Mouse (Mus musculus) CH12.LX (cell line): ENCODE data around the gene Ascl1. TPM values are rescaled to one million over a fixed set of nuclear protein-coding genes. Genes with fewer than 3 reads are reported as not detected.

Source experiments
- DNase-seq: peaks from one replicate; pipeline ENCODE4 v3.0.0-alpha.2; 2013; ENCODE audit errors: extremely low read depth
- H3K27ac ChIP-seq: 2 replicates; pipeline ENCODE4 v1.5.1; 2012; ENCODE audit warnings: low read depth, mild to moderate bottlenecking, control low read depth, moderate library complexity; ENCODE audit not compliant: insufficient read depth
- H3K27me3 ChIP-seq: replicated peaks from 2 replicates; pipeline ENCODE3; 2012; ENCODE audit warnings: inconsistent platforms
- H3K36me3 ChIP-seq, 2 experiments: replicated peaks in 1 of 2; 2 replicates each; pipeline versions ENCODE3 to v1.6.1; 2012; ENCODE audit warnings: inconsistent platforms in 1 of 2, low read length in 1 of 2, mild to moderate bottlenecking in 1 of 2, mixed read lengths in 1 of 2, moderate library complexity in 1 of 2; ENCODE audit not compliant: control insufficient read depth in 1 of 2, insufficient read depth in 1 of 2
- H3K4me1 ChIP-seq, 2 experiments: 2 replicates each; pipeline ENCODE4 v1.6.1; 2012; ENCODE audit warnings: inconsistent platforms in 1 of 2, moderate library complexity in 1 of 2; ENCODE audit not compliant: insufficient read depth in 2 of 2, control insufficient read depth in 1 of 2
- H3K4me2 ChIP-seq: 2 replicates; pipeline ENCODE4 v1.6.1; 2012; ENCODE audit warnings: low read depth, mild to moderate bottlenecking, control low read depth; ENCODE audit not compliant: poor library complexity, insufficient read depth, severe bottlenecking
- H3K4me3 ChIP-seq, 3 experiments: fragments of 150-350 bp in 1 of 3; sonication (generic) in 1 of 3; replicated peaks in 1 of 3; 2 replicates each; pipeline versions ENCODE3 to v1.5.1; 2011 to 2012; ENCODE audit warnings: low read depth in 2 of 3, low read length in 2 of 3, mild to moderate bottlenecking in 2 of 3, moderate library complexity in 2 of 3, control low read depth in 1 of 3, improper control_type of control experiment in 1 of 3, inconsistent platforms in 1 of 3, mixed read lengths in 1 of 3; ENCODE audit not compliant: poor library complexity in 1 of 3
- H3K79me2 ChIP-seq: replicated peaks from 2 replicates; pipeline ENCODE4 v1.6.1; 2012; ENCODE audit warnings: mild to moderate bottlenecking, moderate library complexity; ENCODE audit not compliant: control insufficient read depth, poor library complexity, insufficient read depth, severe bottlenecking; ENCODE audit errors: extremely low read depth
- H3K9ac ChIP-seq: 2 replicates; pipeline ENCODE4 v1.6.1; 2012; ENCODE audit warnings: low read depth, mild to moderate bottlenecking, control low read depth, moderate library complexity; ENCODE audit not compliant: insufficient read depth
- H3K9me3 ChIP-seq: replicated peaks from 2 replicates; pipeline ENCODE3; 2012; ENCODE audit warnings: low read length, inconsistent platforms, mixed read lengths
- BHLHE40 ChIP-seq: IDR thresholded peaks from 2 replicates; pipeline ENCODE4 v1.6.1; 2011; ENCODE audit warnings: mild to moderate bottlenecking, low read depth, low read length, improper control_type of control experiment
- CHD2 ChIP-seq: IDR thresholded peaks from 2 replicates; pipeline ENCODE4 v1.6.1; 2011; ENCODE audit warnings: low read length, improper control_type of control experiment
- ELF1 ChIP-seq: IDR thresholded peaks from 2 replicates; pipeline ENCODE4 v1.6.1; 2014; ENCODE audit warnings: low read depth, mild to moderate bottlenecking, inconsistent platforms, low read length, improper control_type of control experiment
- EP300 ChIP-seq: IDR thresholded peaks from 2 replicates; pipeline ENCODE4 v1.6.1; 2011; ENCODE audit warnings: low read length, improper control_type of control experiment
- GABPA ChIP-seq: IDR thresholded peaks from 2 replicates; pipeline ENCODE4 v1.6.1; 2012; ENCODE audit warnings: low read depth, low read length, improper control_type of control experiment, inconsistent platforms; ENCODE audit not compliant: insufficient replicate concordance
- IRF4 ChIP-seq: IDR thresholded peaks from 2 replicates; pipeline ENCODE4 v1.6.1; 2014; ENCODE audit warnings: low read depth, mild to moderate bottlenecking, inconsistent platforms, low read length, improper control_type of control experiment
- JUND ChIP-seq: conservative IDR thresholded peaks from 2 replicates; pipeline ENCODE4 v1.6.1; 2011; ENCODE audit warnings: low read depth, low read length, improper control_type of control experiment
- KAT2A ChIP-seq: IDR thresholded peaks from 2 replicates; pipeline ENCODE4 v1.6.1; 2012; ENCODE audit warnings: low read length, improper control_type of control experiment, inconsistent platforms; ENCODE audit not compliant: insufficient replicate concordance
- MAFK ChIP-seq: IDR thresholded peaks from 2 replicates; pipeline ENCODE4 v1.6.1; 2011; ENCODE audit warnings: low read length, improper control_type of control experiment; ENCODE audit not compliant: insufficient replicate concordance
- MAZ ChIP-seq: IDR thresholded peaks from 2 replicates; pipeline ENCODE4 v1.6.1; 2012; ENCODE audit warnings: low read depth, mild to moderate bottlenecking, inconsistent platforms, low read length, improper control_type of control experiment, moderate library complexity
- MEF2A ChIP-seq: IDR thresholded peaks from 2 replicates; pipeline ENCODE4 v1.6.1; 2014; ENCODE audit warnings: low read depth, mild to moderate bottlenecking, inconsistent platforms, low read length, improper control_type of control experiment, borderline replicate concordance
- NRF1 ChIP-seq: IDR thresholded peaks from 2 replicates; pipeline ENCODE4 v1.6.1; 2014; ENCODE audit warnings: low read depth, mild to moderate bottlenecking, inconsistent platforms, low read length, improper control_type of control experiment, moderate library complexity
- PAX5 ChIP-seq: IDR thresholded peaks from 2 replicates; pipeline ENCODE4 v1.6.1; 2012; ENCODE audit warnings: low read length, inconsistent platforms, mixed read lengths
- POLR2AphosphoS2 ChIP-seq: IDR thresholded peaks from 2 replicates; pipeline ENCODE4 v1.6.1; 2011; ENCODE audit warnings: low read depth, low read length, improper control_type of control experiment
- RAD21 ChIP-seq: IDR thresholded peaks from 2 replicates; pipeline ENCODE4 v1.6.1; 2011; ENCODE audit warnings: low read depth, mild to moderate bottlenecking, low read length, improper control_type of control experiment, moderate library complexity
- RCOR1 ChIP-seq: conservative IDR thresholded peaks from 2 replicates; pipeline ENCODE4 v1.6.1; 2012; ENCODE audit warnings: low read depth, mild to moderate bottlenecking, inconsistent platforms, low read length, improper control_type of control experiment
- SMC3 ChIP-seq: IDR thresholded peaks from 2 replicates; pipeline ENCODE4 v1.6.1; 2011; ENCODE audit warnings: low read depth, low read length, improper control_type of control experiment
- TBP ChIP-seq: conservative IDR thresholded peaks from 2 replicates; pipeline ENCODE4 v1.6.1; 2011; ENCODE audit warnings: low read depth, low read length, improper control_type of control experiment
- UBTF ChIP-seq: IDR thresholded peaks from 2 replicates; pipeline ENCODE4 v1.6.1; 2012; ENCODE audit warnings: low read depth, mild to moderate bottlenecking, inconsistent platforms, low read length, improper control_type of control experiment, moderate library complexity
- USF2 ChIP-seq: conservative IDR thresholded peaks from 2 replicates; pipeline ENCODE4 v1.6.1; 2011; ENCODE audit warnings: low read depth, low read length, improper control_type of control experiment
- ZKSCAN1 ChIP-seq: IDR thresholded peaks from 2 replicates; pipeline ENCODE4 v1.6.1; 2012; ENCODE audit warnings: low read depth, inconsistent platforms, low read length, improper control_type of control experiment, borderline replicate concordance
- ZMIZ1 ChIP-seq: IDR thresholded peaks from 2 replicates; pipeline ENCODE4 v1.6.1; 2012; ENCODE audit warnings: low read depth, mild to moderate bottlenecking, inconsistent platforms, low read length, improper control_type of control experiment
- dilution Hi-C: fragments of 300-500 bp; cut with MboI; formaldehyde crosslinking; loops from 2 replicates; pipeline ENCODE4 v1.14.3; 2020; ENCODE audit warnings: low sequenced_read_pairs; ENCODE audit not compliant: extremely low pct_unique_long_range_greater_than_20kb, extremely low pct_ligation_motif_present
- in situ Hi-C: fragments of 300-500 bp; cut with MboI; formaldehyde crosslinking; loops from 3 replicates; pipeline ENCODE4 v1.14.3; 2019; ENCODE audit warnings: low sequenced_read_pairs, low pct_ligation_motif_present, low pct_unique_long_range_greater_than_20kb, mixed read lengths
- polyA plus RNA-seq: library from polyadenylated mRNA; unstranded; fragments of >175 nt; gene quantifications from 2 replicates; pipeline ENCODE4 v1.2.1, GENCODE M21; 2012; ENCODE audit warnings: low read depth; ENCODE audit not compliant: insufficient read length
- total RNA-seq, 2 experiments: library from RNA; depleted of rRNA; stranded (reverse); fragments of 300-350 nt in 1 of 2; fragments of >200 nt in 1 of 2; gene quantifications; 2 replicates each; pipeline ENCODE4 v1.2.3; 2012 to 2014

Ascl1 gene
- total and polyA plus RNA-seq, 3 experiments = not detected

- no peaks in the 10 kb centered on the region for H3K27me3 ChIP-seq
- dilution Hi-C loops = no loop called here
These were observed 554 bp downstream of the Ascl1 start for GRCm38 (mm10) chr10:87492661-87493551.

GRCm38 (mm10) chr10:87492332-87492660, 1.2 kb downstream of the Ascl1 start:
- Histone ChIP-seq H3K4me1 (no peaks in the 10 kb centered on the region), H3K9me3 (peaks cover 8% of the 10 kb centered on the region), H3K27ac (no peak overlapping the region), H3K4me2 (no peak overlapping the region), H3K9ac (no peak overlapping the region), H3K4me3 (no peak overlapping the region), H3K36me3 (no peaks in the 10 kb centered on the region), H3K27me3 (no peaks in the 10 kb centered on the region), H3K79me2 (no peaks in the 10 kb centered on the region)
- in situ Hi-C loops (no loop called here), dilution Hi-C loops (no loop called here)
- no peak for DNase-seq
- TF ChIP-seq NRF1 = no peak
- no peak for TF ChIP-seq GABPA
- no peak for TF ChIP-seq JUND
- no peak for TF ChIP-seq MAZ
- no peak for TF ChIP-seq IRF4
- no peak for TF ChIP-seq USF2
- TF ChIP-seq MEF2A = no peak
- no peak for TF ChIP-seq CHD2
- TF ChIP-seq SMC3 = no peak
- TF ChIP-seq ELF1 = no peak
- no peak for TF ChIP-seq RCOR1

More at GRCm38 (mm10) chr10:87492661-87493551, 554 bp downstream of the Ascl1 start:
- no peak overlapping the region for H3K4me2 ChIP-seq
- no peaks in the 10 kb centered on the region for H3K79me2 ChIP-seq
- in situ Hi-C loops = no loop called here
- no peak overlapping the region for H3K4me3 ChIP-seq
- TF ChIP-seq USF2 (no peak), TBP (no peak), MAFK (no peak), BHLHE40 (no peak), PAX5 (no peak), CHD2 (no peak), KAT2A (no peak), UBTF (no peak), ZKSCAN1 (no peak), IRF4 (no peak), GABPA (no peak), MEF2A (no peak), RAD21 (no peak), POLR2AphosphoS2 (no peak), EP300 (no peak), ZMIZ1 (no peak)
- TF ChIP-seq, all 38 proteins: peak for 0
- Histone ChIP-seq H3K4me1 (no peaks in the 10 kb centered on the region), H3K27ac (no peak overlapping the region), H3K9ac (no peak overlapping the region), H3K36me3 (no peaks in the 10 kb centered on the region), H3K9me3 (peaks cover 8% of the 10 kb centered on the region)
- DNase-seq = no peak
